Mouse (Mus musculus) heart, adult 2 months (tissue): ENCODE measurements around the gene Lipk. TPM values are rescaled to one million over a fixed set of nuclear protein-coding genes. Genes with fewer than 3 reads are reported as not detected.

Source experiments
- DNase-seq, 2 experiments: peaks; one replicate each; pipeline ENCODE4 v3.0.0; 2021
- H3K27ac ChIP-seq: fragments of 200-600 bp; 2 replicates; pipeline ENCODE4 v1.8.1; 2022
- H3K27me3 ChIP-seq: fragments of 200-500 bp; 2 replicates; pipeline ENCODE4 v1.6.1; 2012; ENCODE audit warnings: mild to moderate bottlenecking, low read length, inconsistent platforms, mixed read lengths; ENCODE audit not compliant: control insufficient read depth, insufficient read depth
- H3K36me3 ChIP-seq: fragments of 200-500 bp; 2 replicates; pipeline ENCODE4 v1.6.1; 2012; ENCODE audit warnings: low read length, inconsistent platforms; ENCODE audit not compliant: control insufficient read depth, insufficient read depth
- H3K4me1 ChIP-seq: fragments of 200-500 bp; 2 replicates; pipeline ENCODE4 v1.6.1; 2011; ENCODE audit warnings: low read length; ENCODE audit not compliant: control insufficient read depth, insufficient read depth
- H3K4me3 ChIP-seq: fragments of 200-600 bp; 2 replicates; pipeline ENCODE4 v1.8.1; 2022
- H3K79me2 ChIP-seq: fragments of 200-500 bp; replicated peaks from 2 replicates; pipeline ENCODE4 v1.6.1; 2012; ENCODE audit warnings: mild to moderate bottlenecking, inconsistent platforms, low read length, moderate library complexity, mixed read lengths; ENCODE audit not compliant: control insufficient read depth, insufficient read depth
- H3K9ac ChIP-seq: fragments of 200-500 bp; 2 replicates; pipeline ENCODE4 v1.6.1; 2012; ENCODE audit warnings: low read depth, mild to moderate bottlenecking, control low read depth, inconsistent platforms, low read length, mixed read lengths
- CTCF ChIP-seq: fragments of 200-600 bp; IDR thresholded peaks from 2 replicates; pipeline ENCODE4 v1.8.1; 2022; ENCODE audit warnings: antibody characterized with exemption, mild to moderate bottlenecking, moderate library complexity
- EP300 ChIP-seq: fragments of 200-500 bp; IDR thresholded peaks from 2 replicates; pipeline ENCODE4 v1.6.1; 2011; ENCODE audit warnings: low read depth, low read length, control low read depth; ENCODE audit not compliant: insufficient read depth
- POLR2A ChIP-seq: fragments of 200-500 bp; IDR thresholded peaks from 2 replicates; pipeline ENCODE4 v1.6.1; 2011; ENCODE audit warnings: mild to moderate bottlenecking, low read depth, low read length, control low read depth; ENCODE audit not compliant: insufficient read depth
- WGBS: fragments of 180-500 bp; shearing (Covaris S2); methylation state at CpG from one replicate; pipeline ENCODE4 v1.1.7; 2018; 5-methylcytosine and 5-hydroxymethylcytosine counted together
- intact Hi-C: fragments of 180-260 bp; cut with DNase I; formaldehyde crosslinking; loops from one replicate; pipeline ENCODE4 v1.15.1; 2025
- long read RNA-seq: library from polyadenylated mRNA; stranded (forward); transcript quantifications from one replicate; pipeline ENCODE4 v2.0.0, GENCODE M21; 2021
- polyA plus RNA-seq: library from polyadenylated mRNA; depleted of rRNA; stranded (reverse); fragments of >200 nt; gene quantifications from 2 replicates; pipeline ENCODE4 v1.2.3, GENCODE M21; 2012; rRNA removed
- total RNA-seq, 2 experiments: library from RNA; stranded (reverse); gene quantifications; 2 replicates each; pipeline ENCODE4 v1.2.3; 2021

Lipk gene
- total RNA-seq, result not detected
- polyA plus RNA-seq, result not detected in 2 replicates
- long read RNA-seq, result 0 reads

- Histone ChIP-seq H3K4me3 (no peak within 1 kb of the TSS), H3K27me3 (no peaks in the 10 kb centered on the region), H3K79me2 (no peaks in the 10 kb centered on the region), H3K27ac (no peak within 1 kb of the TSS), H3K36me3 (no peaks in the 10 kb centered on the region), H3K9ac (no peak within 1 kb of the TSS), H3K4me1 (no peaks in the 10 kb centered on the region)
- DNase-seq, result no peak
- WGBS, result 74% methylated on average over 6 of the region's 6 CpGs
- TF ChIP-seq EP300 (no peak), POLR2A (no peak), CTCF (no peak)
- intact Hi-C loops, result no loop called here
These were observed at the start of gene Lipk for GRCm38 (mm10) chr19:34008002-34008401. Gene Lipk, plus strand, starts transcription at chr19:34008290.

GRCm38 (mm10) chr19:33960887-33961286 lies 47.2 kb upstream of the Lipk start, which contains the start of gene Lipf:
Gene Lipf, plus strand, starts transcription at chr19:33961187.
- DNase-seq, result no peak
- intact Hi-C loops, result no loop called here

GRCm38 (mm10) chr19:33979007-33979406 lies 29.1 kb upstream of the Lipk start:
- intact Hi-C loops, result no loop called here
- Histone ChIP-seq H3K27me3 (no peaks in the 10 kb centered on the region), H3K9ac (no peak overlapping the region), H3K36me3 (no peaks in the 10 kb centered on the region), H3K79me2 (no peaks in the 10 kb centered on the region), H3K4me1 (no peaks in the 10 kb centered on the region), H3K4me3 (no peak overlapping the region), H3K27ac (no peak overlapping the region)
- no peak for TF ChIP-seq EP300
- peak; percentile 71 for TF ChIP-seq CTCF
- no peak for DNase-seq
- WGBS, result 39% methylated on average over 3 of the region's 3 CpGs

More at GRCm38 (mm10) chr19:33960887-33961286, 47.2 kb upstream of the Lipk start, which contains the start of gene Lipf:
- H3K9ac ChIP-seq, result no peak within 1 kb of the TSS
- H3K79me2 ChIP-seq, result no peaks in the 10 kb centered on the region
- H3K27me3 ChIP-seq, result no peaks in the 10 kb centered on the region
- TF ChIP-seq CTCF (no peak), POLR2A (no peak), EP300 (no peak)
- H3K4me3 ChIP-seq, result no peak within 1 kb of the TSS
- H3K36me3 ChIP-seq, result no peaks in the 10 kb centered on the region
- H3K4me1 ChIP-seq, result no peaks in the 10 kb centered on the region
- H3K27ac ChIP-seq, result no peak within 1 kb of the TSS

- TF ChIP-seq POLR2A (no peak), EP300 (no peak), CTCF (no peak)
- no peak overlapping the region for H3K4me3 ChIP-seq
- no peak for DNase-seq
- H3K36me3 ChIP-seq, result no peaks in the 10 kb centered on the region
- no peak overlapping the region for H3K27ac ChIP-seq
- no peak overlapping the region for H3K9ac ChIP-seq
- no peaks in the 10 kb centered on the region for H3K79me2 ChIP-seq
- WGBS, result 77% methylated on average over 3 of the region's 3 CpGs
- intact Hi-C loops, result no loop called here
- no peaks in the 10 kb centered on the region for H3K27me3 ChIP-seq
- H3K4me1 ChIP-seq, result no peaks in the 10 kb centered on the region
These were observed 25.0 kb upstream of the Lipk start for GRCm38 (mm10) chr19:33983043-33983442.

GRCm38 (mm10) chr19:34021440-34022172 lies 13.5 kb downstream of the Lipk start:
- Histone ChIP-seq H3K79me2 (no peaks in the 10 kb centered on the region), H3K4me1 (no peaks in the 10 kb centered on the region), H3K27ac (no peak overlapping the region), H3K9ac (no peak overlapping the region), H3K4me3 (no peak overlapping the region), H3K36me3 (no peaks in the 10 kb centered on the region), H3K27me3 (no peaks in the 10 kb centered on the region)
- intact Hi-C loops, result loop anchor here (5.0 kb wide), 1 partner anchor 639 kb away; no protein-coding TSS in a partner anchor
- TF ChIP-seq CTCF (no peak), POLR2A (no peak), EP300 (no peak)
- WGBS, result 58% methylated on average over 11 of the region's 11 CpGs
- no peak for DNase-seq

- H3K79me2 ChIP-seq, result no peaks in the 10 kb centered on the region
- no peaks in the 10 kb centered on the region for H3K27me3 ChIP-seq
- no peaks in the 10 kb centered on the region for H3K4me1 ChIP-seq
- no peak overlapping the region for H3K9ac ChIP-seq
- H3K27ac ChIP-seq, result no peak overlapping the region
- intact Hi-C loops, result loop anchor here (5.0 kb wide), 1 partner anchor 640 kb away; no protein-coding TSS in a partner anchor
- no peaks in the 10 kb centered on the region for H3K36me3 ChIP-seq
- no peak overlapping the region for H3K4me3 ChIP-seq
- DNase-seq, result no peak
- WGBS, result 38% methylated on average over 3 of the region's 3 CpGs
- no peak for TF ChIP-seq EP300
- TF ChIP-seq POLR2A, result no peak
- TF ChIP-seq CTCF, result peak; percentile 72
These were observed 14.7 kb downstream of the Lipk start for GRCm38 (mm10) chr19:34022759-34023158.
